ENCODE assay signal across 7 mouse cellular contexts in genomic region chr3:84665255-84666073, GRCm38 (mm10). TPM values are rescaled to one million over a fixed set of nuclear protein-coding genes. Genes with fewer than 3 reads are reported as not detected.
DNase-seq lines count a peak whose midpoint lies in the region; ATAC-seq lines count a peak whose summit lies in the region.

No protein-coding gene starts in this region.

- H3K4me2 ChIP-seq in embryonic facial prominence, embryonic 14.5 days (ENCODE audit: low read depth, low read length), result peak overlapping the region; percentile 66
- peak overlapping the region; percentile 42 for H3K4me2 ChIP-seq in neural tube, embryonic 14.5 days (ENCODE audit: low read depth, low read length)

- ATAC-seq in embryonic facial prominence, embryonic 14.5 days (ENCODE audit: low read depth), result peak; percentile 86
- peak; percentile 60; the same call in 1 of the 2 replicates for ATAC-seq in neural tube, embryonic 14.5 days (ENCODE audit: low read depth)
- no peak for ATAC-seq in megakaryocyte progenitor cell, adult 5-6 weeks (replicated peaks; ENCODE audit: poor library complexity)

- 4% methylated on average over 21 of the region's 21 CpGs for WGBS in embryonic facial prominence, embryonic 14.5 days
- WGBS in limb, embryonic 10.5 days, result 4% methylated on average over 21 of the region's 21 CpGs
- 4% methylated on average over 21 of the region's 21 CpGs for WGBS in neural tube, embryonic 14.5 days

- H3K27ac ChIP-seq in embryonic facial prominence, embryonic 14.5 days (replicated peaks; ENCODE audit: low read depth, low read length), result peak overlapping the region; percentile 48
- H3K27ac ChIP-seq in limb, embryonic 10.5 days, result 0 out of 2 replicates have a peak overlapping the region, but pooled peaks have one; percentile 42
- H3K27ac ChIP-seq in neural tube, embryonic 14.5 days (ENCODE audit: low read depth, low read length), result no peak overlapping the region

- H3K4me1 ChIP-seq in embryonic facial prominence, embryonic 14.5 days (ENCODE audit: control insufficient read depth, insufficient read depth, low read length), result peaks cover 12% of the 10 kb centered on the region
- peaks cover 20% of the 10 kb centered on the region for H3K4me1 ChIP-seq in limb, embryonic 10.5 days
- peaks cover 5% of the 10 kb centered on the region; the same call in 1 of the 2 replicates for H3K4me1 ChIP-seq in neural tube, embryonic 14.5 days (ENCODE audit: control insufficient read depth, insufficient read depth, low read length)

- H3K9me3 ChIP-seq in embryonic facial prominence, embryonic 14.5 days (ENCODE audit: control insufficient read depth, low read length), result no peaks in the 10 kb centered on the region
- no peaks in the 10 kb centered on the region for H3K9me3 ChIP-seq in limb, embryonic 10.5 days (replicated peaks)
- H3K9me3 ChIP-seq in neural tube, embryonic 14.5 days (ENCODE audit: control insufficient read depth, low read length), result no peaks in the 10 kb centered on the region

- DNase-seq in right cerebral cortex, adult 2 months (ENCODE audit: low spot score in 2 of 2), result peak; percentile 14 to 28
- no peak for DNase-seq in right cerebral cortex, postnatal 10 days (ENCODE audit: low spot score in 2 of 2)
- DNase-seq in embryonic facial prominence, embryonic 14.5 days (ENCODE audit: low spot score), result peak; percentile 80
- DNase-seq in limb, embryonic 10.5 days (ENCODE audit: low spot score), result peak; percentile 46
- no peak for DNase-seq in right cerebral cortex, postnatal 14 days

- peak overlapping the region; percentile 34 for H3K4me3 ChIP-seq in embryonic facial prominence, embryonic 14.5 days (ENCODE audit: low read depth, low read length)
- H3K4me3 ChIP-seq in limb, embryonic 10.5 days, result peak overlapping the region; percentile 45
- peak overlapping the region; percentile 8; the same call in 1 of the 2 replicates for H3K4me3 ChIP-seq in neural tube, embryonic 14.5 days (ENCODE audit: low read depth, low read length)

- no peaks in the 10 kb centered on the region for H3K36me3 ChIP-seq in embryonic facial prominence, embryonic 14.5 days (ENCODE audit: control insufficient read depth, insufficient read depth, low read length)
- no peaks in the 10 kb centered on the region for H3K36me3 ChIP-seq in limb, embryonic 10.5 days
- H3K36me3 ChIP-seq in neural tube, embryonic 14.5 days (ENCODE audit: control insufficient read depth, insufficient read depth, low read length), result no peaks in the 10 kb centered on the region

- peaks cover 17% of the 10 kb centered on the region for H3K27me3 ChIP-seq in embryonic facial prominence, embryonic 14.5 days (replicated peaks; ENCODE audit: control insufficient read depth, insufficient read depth, low read length)
- peaks cover 49% of the 10 kb centered on the region for H3K27me3 ChIP-seq in limb, embryonic 10.5 days (ENCODE audit: low read depth, poor library complexity, severe bottlenecking)
- H3K27me3 ChIP-seq in neural tube, embryonic 14.5 days (ENCODE audit: control insufficient read depth, insufficient read depth, low read length), result peaks cover 3% of the 10 kb centered on the region

- peak overlapping the region; percentile 52; the same call in 1 of the 2 replicates for H3K9ac ChIP-seq in embryonic facial prominence, embryonic 14.5 days (ENCODE audit: low read depth, low read length)
- H3K9ac ChIP-seq in neural tube, embryonic 14.5 days (replicated peaks; ENCODE audit: low read depth, low read length), result no peak overlapping the region

RNA-seq across cellular contexts. Expression of gene Tmem154, which starts 0.5 kb away (rescaled TPM):
- 4.6 TPM in 2 replicates for polyA plus RNA-seq in embryonic facial prominence, embryonic 14.5 days (2014; fragmentation: Nextera tagmentation; extraction: Ambion mirVana)
- 0.28 and 0.41 TPM in 2 replicates for polyA plus RNA-seq in limb, embryonic 10.5 days (2016; fragmentation: Nextera tagmentation; extraction: Ambion mirVana)
- polyA plus RNA-seq in neural tube, embryonic 14.5 days (2014; fragmentation: Nextera tagmentation; extraction: Ambion mirVana), result 1.2 and 1.3 TPM in 2 replicates
- total RNA-seq in megakaryocyte progenitor cell, adult 5-6 weeks (2015), result 9.9 and 10.6 TPM in 2 replicates
- total RNA-seq in megakaryocyte progenitor cell, adult 5-6 weeks (2017), result 4.0 and 4.6 TPM in 2 replicates

Comparison
In these comparisons a context has a peak if more than half of its experiments do, and no peak if none do; other contexts are left out.
1. DNase-seq: peak in right cerebral cortex, adult 2 months (2 of 2), embryonic facial prominence, embryonic 14.5 days (single experiment) and limb, embryonic 10.5 days (single experiment); none in right cerebral cortex, postnatal 10 days (0 of 2) and right cerebral cortex, postnatal 14 days (single experiment).
2. Peak in every context shown above with its lines, with median percentiles within 50 percentile points of each other: H3K4me3 ChIP-seq.